Mouse (Mus musculus): ENCODE results near the gene Ern2.

Ern2 gene

DNA sequence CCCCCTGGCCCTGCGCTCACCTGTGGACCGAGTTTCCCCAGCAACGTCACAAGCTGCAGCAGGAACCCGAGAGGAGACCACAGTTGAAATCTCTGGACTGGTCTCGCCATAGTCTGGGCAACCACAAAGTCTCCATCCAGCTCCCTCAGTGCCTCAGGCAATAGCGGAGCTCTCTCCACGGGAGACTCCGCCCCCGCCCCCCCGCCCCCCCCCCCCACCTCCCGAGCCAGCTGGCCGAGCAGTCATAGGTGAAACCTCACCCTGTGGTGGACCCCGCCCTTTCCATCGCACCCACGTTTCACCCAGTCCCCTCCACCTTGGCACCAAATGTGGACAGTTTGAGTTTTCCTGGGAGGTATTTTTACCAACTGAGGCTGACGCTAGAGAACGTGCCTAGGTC is at the start of gene Ern2:
Gene Ern2, minus strand, starts transcription at position 165 of the 400 bp plus-strand sequence.
- no peak for DNase-seq (ENCODE audit: low spot score in 2 of 2)

DNA sequence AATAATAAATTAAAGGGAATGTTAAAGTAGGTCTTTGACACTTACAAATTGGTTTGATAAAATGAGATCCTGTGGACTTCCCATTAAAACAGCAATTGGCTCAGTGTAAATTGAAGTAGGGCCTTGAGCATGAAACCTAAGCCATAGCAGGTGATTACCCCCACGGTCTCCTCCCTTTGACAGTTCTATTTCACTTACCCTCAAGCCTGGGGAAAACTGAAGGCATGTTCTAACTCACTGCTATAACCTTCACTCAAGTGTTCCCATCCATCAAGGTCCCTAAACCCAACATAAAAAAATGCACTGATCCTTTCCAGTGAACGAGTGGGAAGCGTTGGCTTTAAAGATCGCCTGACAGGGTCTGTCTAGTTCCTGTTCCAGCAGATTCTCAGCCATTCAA is 44.9 kb upstream of the Ern2 start:
- DNase-seq (ENCODE audit: low spot score in 2 of 2), result no peak

DNA sequence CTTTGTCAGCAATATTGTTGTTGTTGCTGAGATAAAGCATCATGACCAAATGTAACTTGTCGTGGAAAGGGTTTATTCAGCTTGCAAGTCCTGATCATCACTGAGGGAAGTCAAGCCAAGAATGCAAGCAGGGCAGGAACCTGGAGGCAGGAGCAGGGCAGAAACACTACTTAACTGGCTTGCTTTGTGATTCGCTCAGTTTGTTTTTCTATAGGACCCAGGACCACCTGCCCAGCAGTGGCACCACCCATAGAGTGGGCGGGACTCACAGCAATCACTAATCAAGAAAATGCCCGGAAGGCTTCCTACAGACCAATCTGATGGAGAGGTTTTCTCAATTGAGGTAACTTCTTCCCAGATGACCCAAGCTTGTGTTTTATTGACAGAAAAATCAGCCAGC is 43.9 kb upstream of the Ern2 start:
- DNase-seq (ENCODE audit: low spot score in 2 of 2), result no peak

DNA sequence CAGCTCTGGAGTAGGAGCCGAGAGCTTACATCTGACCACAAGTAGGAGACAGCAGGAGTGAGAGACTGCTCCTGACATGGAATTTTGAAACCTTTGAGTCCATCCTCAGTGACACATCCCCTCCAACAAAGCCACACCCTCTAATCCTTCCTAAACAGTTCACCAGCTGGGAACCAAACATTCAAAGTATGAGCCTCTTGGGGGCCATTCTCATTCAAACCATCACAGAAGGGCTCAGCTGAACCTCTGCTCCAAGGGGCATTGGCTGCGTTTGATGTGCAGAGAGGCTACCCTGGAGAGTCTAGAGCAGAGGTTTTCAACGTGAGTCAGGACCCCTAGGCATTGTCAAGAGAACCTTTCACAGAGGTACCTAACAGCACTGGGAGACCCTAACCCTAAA is 43.3 kb upstream of the Ern2 start:
- no peak for DNase-seq (ENCODE audit: low spot score in 2 of 2)

DNA sequence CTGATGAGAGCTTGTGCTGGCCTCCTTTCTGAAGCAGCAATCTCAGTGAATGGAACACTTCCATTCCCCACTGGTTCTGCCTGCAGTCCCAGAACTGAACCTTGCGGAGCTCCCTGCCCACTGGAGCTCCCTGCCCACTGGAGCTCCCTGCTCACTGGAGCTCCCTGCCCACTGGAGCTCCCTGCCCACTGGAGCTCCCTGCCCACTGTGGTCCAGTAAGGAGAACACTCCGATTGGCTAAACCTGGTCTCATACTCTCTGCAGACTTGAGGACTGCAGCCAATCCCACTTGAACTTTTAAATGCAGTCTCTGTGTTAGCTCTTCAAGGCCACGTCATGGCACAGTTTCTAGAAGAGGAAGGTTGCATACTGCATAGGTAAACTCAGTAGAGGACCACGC is 40.7 kb upstream of the Ern2 start:
- DNase-seq (ENCODE audit: low spot score in 2 of 2), result no peak

DNA sequence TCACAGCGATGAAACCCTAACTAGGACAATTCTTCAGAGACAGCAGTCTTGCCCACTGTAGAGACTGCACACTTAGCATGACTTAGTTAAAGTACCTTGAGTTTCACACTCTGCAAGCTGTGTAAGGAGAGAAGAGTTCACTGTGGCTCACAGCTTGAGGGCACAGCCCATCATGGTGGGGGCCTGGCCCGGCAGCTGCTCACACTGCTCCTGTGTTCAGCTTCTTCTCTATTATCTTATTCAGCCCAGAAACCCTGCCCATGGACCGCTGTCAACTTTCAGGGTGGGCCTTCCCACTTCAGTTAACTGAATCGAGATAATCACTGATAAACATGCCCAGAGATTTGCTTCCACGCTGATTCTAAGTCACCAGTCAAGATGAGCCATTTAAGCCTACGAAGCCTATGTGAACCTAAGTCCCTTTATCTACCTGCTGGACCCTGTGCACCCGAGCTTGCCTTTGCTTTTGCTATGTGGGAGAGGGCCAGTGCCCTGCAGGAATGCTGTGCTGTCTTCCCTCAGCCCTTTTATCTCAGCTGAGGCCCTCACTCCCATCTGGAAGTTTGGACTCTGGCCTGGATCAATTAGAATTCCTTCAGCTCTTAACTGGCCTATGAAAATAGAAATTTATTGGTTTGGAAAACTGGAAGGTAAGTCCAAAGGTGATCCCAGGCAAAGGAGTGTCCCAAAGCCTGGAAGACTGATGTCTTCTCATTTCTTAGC is 40.2 kb upstream of the Ern2 start:
- DNase-seq (ENCODE audit: low spot score in 2 of 2), result no peak

DNA sequence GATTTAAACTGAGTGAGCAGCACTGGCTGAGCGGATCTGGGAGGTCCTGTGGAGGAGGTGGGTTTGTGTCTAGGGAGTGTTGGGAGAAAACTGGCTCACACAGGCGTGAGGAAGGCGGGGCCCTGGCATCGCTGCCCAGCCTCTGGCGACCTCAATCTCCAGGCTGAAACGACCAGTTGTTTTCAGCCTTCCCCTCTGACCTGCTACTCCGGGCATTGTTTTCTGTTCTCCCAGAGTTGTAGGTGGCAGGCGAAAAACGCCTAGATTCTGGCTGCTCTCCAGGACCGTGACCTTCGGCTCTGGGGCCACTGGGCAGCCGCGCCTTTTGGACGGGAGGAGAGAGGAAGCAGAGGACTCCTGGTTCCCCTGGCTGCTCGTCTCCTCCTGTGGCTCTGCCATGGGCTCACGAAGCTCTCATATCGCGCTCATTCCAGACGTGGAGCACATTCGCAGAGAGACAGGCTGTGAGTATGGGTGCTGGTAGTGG is 33.4 kb upstream of the Ern2 start, which contains the start of gene Chp2:
Gene Chp2, plus strand, starts transcription at position 182 of the 487 bp plus-strand sequence.
- DNase-seq (ENCODE audit: low spot score in 2 of 2), result no peak

DNA sequence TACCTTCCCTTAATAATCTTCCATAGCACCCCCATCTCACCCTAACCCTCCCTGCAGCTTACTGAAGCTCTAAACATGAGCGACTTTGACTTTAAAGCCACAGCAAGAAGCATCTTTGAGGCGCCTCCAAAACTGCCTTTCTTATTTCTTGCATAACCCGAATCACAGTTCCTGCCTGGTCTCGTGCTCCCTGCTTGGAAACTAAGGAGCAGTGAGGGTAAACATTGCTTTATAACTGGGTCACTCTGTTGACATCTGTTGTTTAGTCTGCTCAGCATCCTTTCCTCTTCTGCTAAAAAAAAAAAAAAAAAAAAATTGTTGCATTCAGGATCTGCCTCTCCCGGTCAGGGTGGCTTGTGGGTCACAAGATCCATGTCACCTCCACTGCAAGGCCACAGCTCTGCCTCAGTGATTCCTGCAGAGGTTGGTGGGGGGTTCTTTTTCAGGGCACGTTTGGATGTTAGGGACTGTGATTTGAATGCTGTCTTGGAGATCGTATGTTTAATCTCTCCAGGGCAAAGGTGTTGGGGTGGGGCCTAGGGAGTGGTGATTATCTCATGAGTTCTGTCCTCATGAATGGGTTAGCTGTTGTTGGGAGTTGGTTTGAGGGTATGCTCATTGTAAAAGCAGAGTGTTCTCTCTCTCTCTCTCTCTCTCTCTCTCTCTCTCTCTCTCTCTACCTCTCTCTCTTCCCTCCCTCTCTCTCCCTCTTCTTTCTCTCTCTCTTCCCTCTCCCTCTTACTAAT is 22.4 kb upstream of the Ern2 start:
- DNase-seq (ENCODE audit: low spot score in 2 of 2), result no peak

DNA sequence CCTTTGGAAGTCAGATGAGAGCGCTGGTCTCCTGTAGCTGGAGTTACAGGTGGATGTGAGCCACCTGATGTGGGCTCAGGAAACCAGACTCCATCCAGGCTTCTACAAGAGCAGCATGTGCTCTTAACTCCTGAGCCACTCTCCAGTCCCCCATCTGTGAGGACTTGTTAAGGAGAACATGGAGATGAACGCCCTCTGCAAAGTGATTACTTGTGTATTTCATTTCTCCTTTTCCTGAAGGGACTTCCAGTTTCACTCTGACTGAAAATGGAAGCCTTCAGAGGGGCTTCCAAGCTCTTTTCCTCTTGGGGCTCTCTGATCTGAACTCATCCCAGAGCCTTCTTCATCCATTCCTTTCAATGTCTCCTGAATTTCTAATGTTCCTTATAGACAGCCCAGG is 20.1 kb upstream of the Ern2 start:
- DNase-seq (ENCODE audit: low spot score in 2 of 2), result no peak

DNA sequence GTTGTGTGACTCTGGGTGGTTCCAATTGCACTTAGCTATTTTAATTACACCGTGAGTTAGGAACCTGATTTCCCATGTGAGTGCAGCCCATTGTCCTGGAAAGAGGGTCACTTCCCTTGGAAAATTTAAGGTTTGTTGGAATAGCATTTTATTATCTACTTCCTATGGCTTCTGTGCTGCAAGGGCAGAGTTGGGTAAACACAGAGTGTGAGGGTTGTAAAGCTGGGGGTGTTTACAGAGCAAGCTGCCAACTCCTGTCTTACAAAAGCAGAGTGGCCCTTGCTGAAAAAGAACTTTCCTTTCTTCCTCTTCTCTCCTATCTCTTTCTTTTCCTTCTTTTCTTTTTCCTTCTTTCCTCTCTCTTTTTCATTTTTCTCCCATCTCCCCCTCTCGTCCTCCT is 17.9 kb upstream of the Ern2 start:
- DNase-seq (ENCODE audit: low spot score in 2 of 2), result no peak

DNA sequence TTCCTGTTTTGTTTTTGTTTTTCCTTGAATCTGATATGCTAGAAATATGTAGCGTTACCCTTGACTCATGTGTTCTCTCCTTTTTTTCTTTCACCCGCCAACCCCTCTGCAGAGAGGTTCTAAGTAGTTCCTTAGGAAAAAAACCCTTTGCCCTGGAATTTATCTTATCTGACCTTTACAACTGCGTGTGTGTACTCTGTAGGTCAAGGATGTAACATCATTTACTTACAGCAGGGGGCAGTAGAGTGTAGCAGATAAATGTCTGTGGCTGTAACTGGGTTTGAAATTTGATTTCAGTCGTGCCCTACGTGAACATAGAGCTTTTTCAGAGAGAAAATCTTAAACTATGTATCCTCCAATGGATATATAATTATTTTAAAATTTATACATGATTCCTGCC is 13.3 kb upstream of the Ern2 start:
- no peak for DNase-seq (ENCODE audit: low spot score in 2 of 2)

DNA sequence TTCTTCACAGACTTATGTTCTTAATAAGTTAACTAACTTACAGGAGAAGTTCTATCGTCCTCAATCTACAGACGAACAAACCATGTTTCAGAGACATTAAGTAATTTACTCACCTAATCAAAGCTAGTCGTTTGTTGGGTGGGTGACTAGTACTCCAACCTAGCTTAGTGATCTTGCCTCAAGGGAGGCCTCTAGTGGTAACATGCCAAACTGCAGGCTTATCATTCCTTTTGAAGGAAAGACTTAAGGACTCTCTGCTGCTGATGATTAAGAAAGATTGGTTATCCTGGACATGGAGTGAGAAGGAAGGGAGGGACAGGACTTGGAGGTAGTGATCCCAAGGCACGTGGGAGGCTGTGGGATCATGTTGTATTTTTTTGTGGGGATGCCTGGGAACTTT is 11.3 kb upstream of the Ern2 start:
- peak in 1 of 2 experiments; percentile 46 for DNase-seq (ENCODE audit: low spot score in 2 of 2)

DNA sequence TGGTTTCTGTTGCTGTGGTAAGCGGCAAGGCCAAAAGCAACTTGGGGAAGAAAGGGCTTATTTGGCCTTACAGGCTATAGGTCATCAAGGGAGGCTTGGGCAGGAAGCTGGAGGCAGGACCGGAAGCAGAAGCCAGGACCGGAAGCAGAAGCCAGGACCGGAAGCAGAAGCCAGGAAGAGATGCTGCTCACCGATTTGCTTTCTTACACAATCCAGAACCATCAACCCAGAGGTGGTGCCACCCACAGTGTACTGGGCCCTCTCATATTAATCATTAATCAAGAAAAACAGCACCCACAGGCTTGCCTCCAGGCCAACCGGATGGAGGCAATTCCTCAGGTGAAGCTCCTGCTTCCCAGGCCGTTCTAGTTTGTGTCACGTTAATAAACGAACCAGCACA is 10.8 kb upstream of the Ern2 start:
- no peak for DNase-seq (ENCODE audit: low spot score in 2 of 2)

DNA sequence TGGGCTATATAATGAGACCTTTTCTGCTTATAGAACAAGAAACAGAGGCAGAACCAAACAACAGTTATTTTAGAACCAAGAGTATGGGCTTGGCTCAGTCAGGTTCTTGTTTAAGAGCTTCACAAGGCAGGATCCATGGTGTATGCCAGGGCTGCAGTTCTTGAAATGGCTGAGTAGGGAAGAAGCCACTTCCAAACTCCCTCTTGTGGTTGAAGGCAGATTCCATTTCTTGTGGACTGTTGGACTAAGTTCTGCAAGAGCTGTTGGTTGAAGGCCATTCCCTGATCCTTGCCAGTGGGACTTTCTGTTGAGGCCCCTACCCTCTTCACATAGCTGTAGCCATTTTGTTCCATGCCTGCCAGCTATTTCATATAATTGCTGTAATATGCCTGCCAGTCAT is 7.9 kb upstream of the Ern2 start:
- DNase-seq (ENCODE audit: low spot score in 2 of 2), result no peak

DNA sequence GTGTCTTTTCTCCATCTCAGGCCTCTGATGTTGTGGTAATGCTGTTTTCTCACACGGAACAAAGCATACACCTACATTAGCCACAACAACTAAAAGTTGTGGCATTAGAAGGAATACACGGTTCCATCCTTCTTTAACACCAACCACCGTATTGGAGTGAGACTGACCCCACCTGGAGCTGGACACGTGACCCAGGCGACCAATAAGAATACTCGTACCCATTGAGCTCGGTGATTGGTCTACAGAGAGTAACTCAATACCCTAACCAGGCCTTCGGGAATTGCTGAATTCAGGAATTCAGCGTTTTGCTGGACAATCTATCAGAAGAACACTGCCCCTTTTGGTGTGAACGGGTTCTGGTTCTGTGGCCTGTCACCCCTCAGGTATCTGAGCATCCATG is 5.1 kb upstream of the Ern2 start:
- DNase-seq (ENCODE audit: low spot score in 2 of 2), result no peak

DNA sequence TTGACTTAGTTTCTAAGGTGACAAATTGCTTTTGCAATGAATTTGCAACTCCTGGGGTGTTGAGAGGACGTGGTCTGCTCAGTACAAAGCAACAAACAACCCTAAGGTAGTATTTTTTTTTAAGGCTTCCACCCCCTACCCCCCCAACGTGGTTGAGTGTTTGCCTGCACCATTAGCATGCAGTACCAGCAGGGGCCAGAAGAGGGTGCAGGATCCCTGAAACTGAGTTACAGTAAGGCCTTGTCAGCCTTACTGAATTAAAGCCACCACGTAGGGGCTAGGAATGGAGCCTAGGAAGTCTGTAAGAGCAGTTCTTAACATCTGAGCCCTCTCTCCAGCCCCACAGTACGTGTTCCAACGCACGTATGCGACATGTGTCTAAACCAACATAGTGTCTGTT is 3.5 kb upstream of the Ern2 start:
- DNase-seq (ENCODE audit: low spot score in 2 of 2), result peak in 1 of 2 experiments; percentile 26

DNA sequence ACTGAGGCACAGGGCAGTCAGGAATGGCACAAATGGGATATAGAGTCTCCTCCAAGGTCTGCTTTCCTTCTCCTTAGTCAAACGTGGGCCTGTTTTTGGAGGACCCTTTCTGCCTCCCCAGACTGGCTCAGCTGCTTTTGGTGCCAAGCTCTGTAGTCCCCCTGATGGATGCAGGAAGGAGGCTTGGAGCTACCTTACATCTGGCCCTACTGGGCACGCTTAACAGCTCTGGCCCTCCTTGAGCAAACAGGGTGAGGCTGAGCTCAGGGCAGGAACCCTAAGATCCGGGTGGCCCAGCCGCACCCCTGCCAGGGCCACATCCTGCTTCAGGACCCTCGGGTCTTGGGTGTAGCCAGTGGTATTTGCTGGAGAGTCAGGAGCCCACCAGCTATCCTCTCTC is 1.4 kb downstream of the Ern2 start:
- DNase-seq (ENCODE audit: low spot score in 2 of 2), result no peak

DNA sequence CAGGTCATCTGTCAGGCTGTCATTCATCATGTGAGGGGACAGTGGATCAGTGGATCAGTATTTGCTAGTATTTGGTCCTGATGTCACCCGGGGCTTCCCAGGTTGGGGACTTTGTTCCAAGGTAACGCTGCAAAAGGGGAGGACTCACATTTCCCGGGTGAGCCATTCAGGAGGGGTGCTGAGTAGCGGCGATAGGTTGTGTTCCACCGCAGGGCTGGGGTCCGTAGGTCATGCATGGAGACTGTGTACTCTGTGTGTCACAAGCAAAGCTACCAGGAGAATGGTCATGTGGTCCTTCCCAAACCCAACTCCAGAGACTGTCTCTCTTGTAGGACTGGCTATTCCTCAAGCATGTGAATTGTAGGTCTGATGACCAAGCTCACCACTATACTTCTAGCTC is 5.3 kb downstream of the Ern2 start:
- DNase-seq (ENCODE audit: low spot score in 2 of 2), result no peak

DNA sequence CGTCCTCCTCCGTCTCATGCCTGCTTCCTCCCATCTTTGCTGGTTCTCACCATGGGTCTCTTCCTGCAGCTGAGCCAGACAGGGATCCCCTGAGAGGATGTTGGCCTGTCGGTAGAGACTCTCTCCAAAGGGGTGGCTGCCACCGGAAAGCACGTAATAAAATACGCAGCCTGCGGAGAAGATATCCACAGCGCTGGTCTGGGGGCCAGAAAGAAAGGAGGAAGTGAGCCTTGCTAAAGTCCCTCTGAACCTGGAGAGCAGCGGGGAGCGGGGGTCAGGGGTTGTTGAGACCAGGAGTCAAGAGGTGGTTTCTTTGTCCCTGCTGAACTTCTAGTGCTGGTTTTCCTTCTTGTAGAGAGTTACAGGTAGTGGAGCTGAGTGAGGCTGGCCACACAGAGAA is 14.4 kb downstream of the Ern2 start:
- no peak for DNase-seq (ENCODE audit: low spot score in 2 of 2)

DNA sequence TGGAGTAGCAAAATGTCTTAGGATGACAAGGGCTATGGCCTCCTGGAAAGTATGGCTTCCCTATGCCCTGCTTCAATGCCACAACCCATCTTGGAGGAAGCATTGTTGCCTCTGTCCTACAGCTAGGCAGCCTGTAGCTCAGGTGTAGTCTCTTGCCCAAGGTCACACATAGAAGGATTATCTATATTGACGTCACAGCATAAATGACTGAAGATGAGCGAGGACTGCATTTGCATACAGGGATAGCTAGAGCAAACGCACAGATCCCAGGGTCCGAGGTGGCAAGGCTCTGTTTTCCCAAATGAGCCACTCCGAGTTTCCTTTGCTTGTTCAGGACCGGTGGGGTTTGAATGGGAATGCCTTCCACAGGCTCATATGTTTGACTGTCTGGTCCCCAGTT is 15.3 kb downstream of the Ern2 start:
- no peak for DNase-seq (ENCODE audit: low spot score in 2 of 2)

DNA sequence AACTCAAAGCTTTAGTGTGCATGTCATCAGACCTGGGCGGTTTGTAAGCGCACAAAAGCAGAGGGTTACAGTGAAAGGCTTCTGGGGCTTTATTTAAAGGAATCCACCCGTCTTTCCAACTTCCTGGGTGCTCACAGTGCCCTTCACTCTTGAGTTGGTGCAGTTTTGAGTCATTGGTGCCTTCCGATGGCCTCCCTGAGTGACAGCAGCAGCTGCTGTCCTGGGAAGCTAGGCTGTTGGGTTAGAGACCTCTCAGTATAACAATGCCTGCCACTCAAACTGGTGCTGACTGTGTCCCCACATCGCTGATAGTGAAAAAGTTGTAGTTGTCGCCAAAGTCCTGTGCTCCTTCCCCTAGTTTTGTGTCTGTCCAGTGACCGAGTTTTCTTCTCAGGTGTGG is 18.8 kb downstream of the Ern2 start:
- DNase-seq (ENCODE audit: low spot score in 2 of 2), result no peak

DNA sequence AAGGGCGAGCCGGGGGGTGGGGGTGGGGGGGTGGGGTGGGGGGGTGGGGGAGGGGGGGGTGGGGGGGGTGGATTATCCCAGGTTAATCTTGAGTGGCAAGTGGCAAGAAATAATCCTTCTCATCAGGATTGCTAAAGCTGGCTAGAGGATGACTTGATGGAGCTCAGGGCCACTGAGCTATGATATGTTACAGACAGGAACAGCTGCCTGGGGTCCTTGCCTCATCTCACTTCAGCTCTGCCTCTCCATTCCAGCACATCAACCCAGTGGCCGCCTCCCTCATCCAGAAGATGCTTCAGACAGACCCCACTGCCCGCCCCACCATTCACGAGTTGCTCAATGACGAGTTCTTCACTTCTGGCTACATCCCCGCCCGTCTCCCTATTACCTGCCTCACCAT is 22.2 kb downstream of the Ern2 start:
- DNase-seq (ENCODE audit: low spot score in 2 of 2), result no peak

DNA sequence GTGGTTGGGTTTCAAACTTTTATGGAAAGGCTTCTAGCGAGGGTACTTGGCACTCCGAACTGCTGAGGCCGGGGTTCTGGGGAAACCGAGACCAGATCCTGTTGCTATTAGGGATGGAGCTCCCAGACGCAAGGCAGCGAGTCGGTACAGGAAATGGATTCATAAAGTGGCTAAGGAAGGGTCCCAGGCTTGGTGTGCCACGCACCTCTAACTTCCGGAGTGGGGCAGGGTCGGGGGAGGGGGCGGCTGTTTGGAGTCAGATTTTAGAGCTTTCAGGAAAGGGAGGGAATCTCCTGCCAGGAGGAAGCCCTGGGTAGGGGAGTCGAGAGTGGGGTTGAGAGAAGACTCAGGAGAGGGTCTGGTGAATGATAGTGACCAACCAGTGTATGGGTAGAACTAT is 26.0 kb downstream of the Ern2 start:
- DNase-seq (ENCODE audit: low spot score in 2 of 2), result no peak

Measured in frontal cortex, postnatal 14 days (tissue).